Mouse (Mus musculus) heart, postnatal 0 days (tissue): ENCODE measurements around the gene Alk.

Experiments used
- CTCF ChIP-seq: IDR thresholded peaks from 2 replicates; pipeline ENCODE4 v1.5.1; 2016; ENCODE audit warnings: antibody characterized with exemption, control low read depth, low read depth
- EP300 ChIP-seq: IDR thresholded peaks from 2 replicates; pipeline ENCODE4 v1.6.1; 2016; ENCODE audit warnings: antibody characterized with exemption, low read depth

DNA sequence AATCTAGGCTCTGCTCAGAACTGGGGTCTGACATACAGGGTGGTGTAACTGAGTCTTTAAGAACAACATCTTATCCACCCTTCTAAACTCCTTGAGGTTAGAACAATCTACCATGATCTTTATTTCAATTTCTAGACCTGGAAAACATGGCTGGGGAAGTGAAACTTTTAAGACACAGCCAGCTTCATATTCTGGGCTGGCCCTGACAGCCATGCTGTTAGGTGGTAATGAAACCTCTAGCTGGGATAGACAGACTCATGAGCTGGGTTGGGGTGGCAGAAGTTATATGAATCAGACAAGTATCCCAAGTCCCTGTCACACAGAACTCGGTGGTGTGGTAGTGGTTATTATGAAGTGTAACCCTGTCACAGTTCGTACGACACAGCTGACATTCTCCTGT, 541.4 kb downstream of the Alk start:
- TF ChIP-seq CTCF (no peak), EP300 (no peak)
